7 mouse cellular contexts compared by ENCODE assay signal in the genomic region with DNA sequence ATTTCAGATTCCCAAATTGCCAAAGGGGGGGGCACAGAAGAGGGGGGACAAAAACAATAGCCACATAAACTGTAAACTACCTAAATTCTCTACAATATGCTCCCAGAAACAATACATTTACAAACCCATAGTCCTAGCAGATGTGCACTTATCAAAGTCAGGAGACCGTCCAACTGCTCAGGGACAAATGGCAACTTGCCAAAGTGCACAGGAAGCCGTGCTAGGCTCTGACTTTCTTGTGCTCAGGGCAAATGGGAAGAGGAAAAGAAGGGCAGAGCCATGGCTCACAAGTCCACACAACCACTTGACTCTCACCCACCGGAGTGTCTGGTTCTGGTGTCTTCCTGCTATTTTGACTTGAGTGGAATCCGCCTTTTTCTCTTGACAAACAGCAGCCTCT. TPM values are rescaled to one million over a fixed set of nuclear protein-coding genes. Genes with fewer than 3 reads are reported as not detected.
DNase-seq lines count a peak whose midpoint lies in the region; ATAC-seq and TF ChIP-seq lines count a peak whose summit lies in the region.

No protein-coding gene starts in this region.

- H3K9me3 ChIP-seq in neural tube, embryonic 11.5 days (ENCODE audit: control insufficient read depth, low read length): no peaks in the 10 kb centered on the region
- H3K9me3 ChIP-seq in embryonic facial prominence, embryonic 11.5 days (replicated peaks; ENCODE audit: control insufficient read depth, low read length): no peaks in the 10 kb centered on the region
- no peaks in the 10 kb centered on the region for H3K9me3 ChIP-seq in hindbrain, postnatal 0 days (ENCODE audit: low read length)
- H3K9me3 ChIP-seq in liver, embryonic 16.5 days (replicated peaks; ENCODE audit: control insufficient read depth, low read length): no peaks in the 10 kb centered on the region

- WGBS in neural tube, embryonic 11.5 days: 48% methylated on average over 4 of the region's 4 CpGs
- 35% methylated on average over 4 of the region's 4 CpGs for WGBS in embryonic facial prominence, embryonic 11.5 days
- 34% methylated on average over 4 of the region's 4 CpGs for WGBS in hindbrain, postnatal 0 days
- 21% methylated on average over 4 of the region's 4 CpGs for WGBS in liver, embryonic 16.5 days (ENCODE audit: insufficient replicate concordance)

- no peak overlapping the region for H3K9ac ChIP-seq in neural tube, embryonic 11.5 days (ENCODE audit: low read length)
- H3K9ac ChIP-seq in embryonic facial prominence, embryonic 11.5 days (replicated peaks; ENCODE audit: low read length): no peak overlapping the region
- no peak overlapping the region for H3K9ac ChIP-seq in hindbrain, postnatal 0 days (replicated peaks; ENCODE audit: low read length)
- no peak overlapping the region for H3K9ac ChIP-seq in liver, embryonic 16.5 days (ENCODE audit: low read depth, low read length)

- no peak for DNase-seq in neural tube, embryonic 11.5 days (ENCODE audit: low spot score)
- DNase-seq in neural tube, embryonic 10.5 days (ENCODE audit: extremely low spot score, low spot score): no peak
- DNase-seq in embryonic facial prominence, embryonic 11.5 days (ENCODE audit: low spot score): peak; percentile 26
- DNase-seq in hindbrain, postnatal 0 days (ENCODE audit: low spot score): peak; percentile 68

- H3K4me1 ChIP-seq in neural tube, embryonic 11.5 days (ENCODE audit: control insufficient read depth, insufficient read depth, low read length): peaks cover 7% of the 10 kb centered on the region
- no peaks in the 10 kb centered on the region for H3K4me1 ChIP-seq in embryonic facial prominence, embryonic 11.5 days (ENCODE audit: control insufficient read depth, insufficient read depth, low read length)
- no peaks in the 10 kb centered on the region; the same call in 1 of the 2 replicates for H3K4me1 ChIP-seq in hindbrain, postnatal 0 days (ENCODE audit: insufficient read depth, low read length)
- peaks cover 27% of the 10 kb centered on the region for H3K4me1 ChIP-seq in liver, embryonic 16.5 days (ENCODE audit: control insufficient read depth, low read depth, low read length)

- TF ChIP-seq CTCF in hindbrain, postnatal 0 days (IDR thresholded peaks at IDR 0.05; ENCODE audit: low read depth): no peak

- 0 out of 2 replicates have a peak overlapping the region, but pooled peaks have one; percentile 4 for H3K27ac ChIP-seq in neural tube, embryonic 11.5 days (ENCODE audit: low read depth, low read length)
- 0 out of 2 replicates have a peak overlapping the region, but pooled peaks have one; percentile 35 for H3K27ac ChIP-seq in embryonic facial prominence, embryonic 11.5 days (replicated peaks; ENCODE audit: low read depth, low read length)
- no peak overlapping the region for H3K27ac ChIP-seq in hindbrain, postnatal 0 days
- peak overlapping the region; percentile 45; the same call in 1 of the 2 replicates for H3K27ac ChIP-seq in liver, embryonic 16.5 days (ENCODE audit: low read length)

- H3K36me3 ChIP-seq in neural tube, embryonic 11.5 days (ENCODE audit: control insufficient read depth, insufficient read depth, low read length): peaks cover 7% of the 10 kb centered on the region; the same call in 1 of the 2 replicates
- no peaks in the 10 kb centered on the region; the same call in 1 of the 2 replicates for H3K36me3 ChIP-seq in embryonic facial prominence, embryonic 11.5 days (replicated peaks; ENCODE audit: control insufficient read depth, insufficient read depth, low read depth, low read length)
- peaks cover 7% of the 10 kb centered on the region; the same call in 1 of the 2 replicates for H3K36me3 ChIP-seq in hindbrain, postnatal 0 days (ENCODE audit: insufficient read depth, low read length)
- peaks cover 2% of the 10 kb centered on the region for H3K36me3 ChIP-seq in liver, embryonic 16.5 days (ENCODE audit: control insufficient read depth, insufficient read depth)

- no peak overlapping the region for H3K4me3 ChIP-seq in neural tube, embryonic 11.5 days (ENCODE audit: low read depth, low read length)
- H3K4me3 ChIP-seq in embryonic facial prominence, embryonic 11.5 days (ENCODE audit: low read depth, low read length): no peak overlapping the region
- H3K4me3 ChIP-seq in hindbrain, postnatal 0 days (ENCODE audit: low read length): no peak overlapping the region
- H3K4me3 ChIP-seq in liver, embryonic 16.5 days (ENCODE audit: low read depth, low read length): no peak overlapping the region

- no peaks in the 10 kb centered on the region for H3K27me3 ChIP-seq in neural tube, embryonic 11.5 days (ENCODE audit: control insufficient read depth, insufficient read depth, low read length)
- H3K27me3 ChIP-seq in embryonic facial prominence, embryonic 11.5 days (ENCODE audit: control insufficient read depth, insufficient read depth, low read length): no peaks in the 10 kb centered on the region
- H3K27me3 ChIP-seq in hindbrain, postnatal 0 days (ENCODE audit: insufficient read depth, low read length): no peaks in the 10 kb centered on the region
- H3K27me3 ChIP-seq in liver, embryonic 16.5 days (ENCODE audit: control insufficient read depth, insufficient read depth, low read depth, low read length): no peaks in the 10 kb centered on the region

- no peak for ATAC-seq in neural tube, embryonic 11.5 days (ENCODE audit: insufficient read depth, low FRiP score, low TSS enrichment)
- ATAC-seq in embryonic facial prominence, embryonic 11.5 days (replicated peaks; ENCODE audit: insufficient number of reproducible peaks, low FRiP score, low TSS enrichment, low read depth): no peak
- 0 out of 2 replicates have a peak, but pooled peaks have one; percentile 8 for ATAC-seq in hindbrain, postnatal 0 days
- ATAC-seq in liver, embryonic 16.5 days (ENCODE audit: low read depth): peak; percentile 35; the same call in 1 of the 2 replicates
- no peak for ATAC-seq in frontal cortex, adult (ENCODE audit: low TSS enrichment)
- ATAC-seq in megakaryocyte, adult 5-6 weeks (ENCODE audit: poor library complexity, severe bottlenecking): no peak

- no peak overlapping the region for H3K4me2 ChIP-seq in neural tube, embryonic 11.5 days (ENCODE audit: low read depth)
- no peak overlapping the region for H3K4me2 ChIP-seq in embryonic facial prominence, embryonic 11.5 days (ENCODE audit: low read depth, low read length)
- H3K4me2 ChIP-seq in hindbrain, postnatal 0 days (ENCODE audit: low read depth, low read length): no peak overlapping the region
- H3K4me2 ChIP-seq in liver, embryonic 16.5 days (ENCODE audit: low read depth, low read length): no peak overlapping the region

RNA-seq across cellular contexts. Expression of a gene that starts 43.6 kb away (rescaled TPM):
- polyA plus RNA-seq in neural tube, embryonic 11.5 days (2014; fragmentation: Nextera tagmentation; extraction: Ambion mirVana): 24.1 and 24.4 TPM in 2 replicates
- 19.4 and 19.6 TPM in 2 replicates for polyA plus RNA-seq in embryonic facial prominence, embryonic 11.5 days (2014; fragmentation: Nextera tagmentation; extraction: Ambion mirVana)
- 30.7 and 30.9 TPM in 2 replicates for total RNA-seq in hindbrain, postnatal 0 days (2014; rRNA removed)
- 4.2 and 4.7 TPM in 2 replicates for polyA plus RNA-seq in hindbrain, postnatal 0 days (2015; fragmentation: Nextera tagmentation; extraction: Ambion mirVana)
- polyA plus RNA-seq in liver, embryonic 16.5 days (2015; fragmentation: Nextera tagmentation; extraction: Ambion mirVana): 15.3 and 17.7 TPM in 2 replicates
- 0.69 and 1.9 TPM in 2 replicates for total RNA-seq in megakaryocyte, adult 5-6 weeks (2015)
- 3.7 and 5.7 TPM in 2 replicates for total RNA-seq in megakaryocyte, adult 5-6 weeks (2017)

RNA-seq across cellular contexts. Expression of a gene that starts 50.2 kb away (rescaled TPM):
- not detected in 2 replicates for polyA plus RNA-seq in neural tube, embryonic 11.5 days (2014; fragmentation: Nextera tagmentation; extraction: Ambion mirVana)
- polyA plus RNA-seq in embryonic facial prominence, embryonic 11.5 days (2014; fragmentation: Nextera tagmentation; extraction: Ambion mirVana): not detected in 2 replicates
- 0.10 TPM in 1 of 2 replicates, not detected in the other for total RNA-seq in hindbrain, postnatal 0 days (2014; rRNA removed)
- 0.19 and 0.26 TPM in 2 replicates for polyA plus RNA-seq in hindbrain, postnatal 0 days (2015; fragmentation: Nextera tagmentation; extraction: Ambion mirVana)
- not detected in 2 replicates for polyA plus RNA-seq in liver, embryonic 16.5 days (2015; fragmentation: Nextera tagmentation; extraction: Ambion mirVana)
- total RNA-seq in megakaryocyte, adult 5-6 weeks (2015): not detected in 2 replicates
- not detected in 2 replicates for total RNA-seq in megakaryocyte, adult 5-6 weeks (2017)

Comparison
In these comparisons a context has a peak if more than half of its experiments do, and no peak if none do; other contexts are left out.
1. ATAC-seq: peak in hindbrain, postnatal 0 days (single experiment) and liver, embryonic 16.5 days (single experiment); none in neural tube, embryonic 11.5 days (single experiment), embryonic facial prominence, embryonic 11.5 days (single experiment), frontal cortex, adult (single experiment) and megakaryocyte, adult 5-6 weeks (single experiment).
2. DNase-seq: peak in embryonic facial prominence, embryonic 11.5 days (single experiment) and hindbrain, postnatal 0 days (single experiment); none in neural tube, embryonic 11.5 days (single experiment) and neural tube, embryonic 10.5 days (single experiment).